ENCODE assay signal across 26 mouse cellular contexts in genomic region chr9:116415021-116415420, GRCm38 (mm10).
DNase-seq lines count a peak whose midpoint lies in the region; TF ChIP-seq lines count a peak whose summit lies in the region.
"Had no signal": no experiment of that assay in that cellular context is flagged by ENCODE, and none has a peak within 500 bp of the region (broad histone marks: within the 10 kb centered on the region; RNA-seq: fewer than 3 reads in every experiment).

No protein-coding gene starts in this region.

- no peaks in the 10 kb centered on the region for H3K79me2 ChIP-seq in heart, adult 2 months (replicated peaks; ENCODE audit: control insufficient read depth, insufficient read depth, low read length)

- DNase-seq in heart, adult 8-10 months (ENCODE audit: low spot score) = peak; percentile 9
- no peak for DNase-seq in heart, adult 2 months
- peak; percentile 34 for DNase-seq in heart, postnatal 4 days
- no peak for DNase-seq in heart, embryonic 10.5 days (ENCODE audit: low spot score)
- peak; percentile 11 for DNase-seq in lung, postnatal 10 days
- no peak for DNase-seq in lung, adult 2 months
- DNase-seq in skeletal muscle tissue, adult 2 months (ENCODE audit: low read depth, low spot score) = peak; percentile 13
- DNase-seq: adrenal gland, adult 2 months; adrenal gland, postnatal 14 days; cerebellum, adult 11-12 months; cerebellum, adult 8-10 months; cerebellum, postnatal 10 days; cerebellum, postnatal 36 days; embryo, embryonic 11 days; gastrocnemius, postnatal 10 days; gastrocnemius, postnatal 36 days had no signal

- TF ChIP-seq EP300 in heart, adult 2 months (IDR thresholded peaks at IDR 0.05; ENCODE audit: insufficient read depth, low read depth, low read length) = no peak

- no peak for TF ChIP-seq POLR2A in heart, adult 2 months (IDR thresholded peaks at IDR 0.05; ENCODE audit: insufficient read depth, low read depth, low read length)
- TF ChIP-seq POLR2A in lung, adult 2 months (IDR thresholded peaks at IDR 0.05; ENCODE audit: borderline replicate concordance, extremely low read depth, low read depth, low read length) = no peak

- H3K9ac ChIP-seq in heart, adult 2 months (ENCODE audit: low read depth, low read length) = no peak overlapping the region
- H3K9ac ChIP-seq: embryonic facial prominence, embryonic 13.5 days; forebrain, embryonic 12.5 days; forebrain, embryonic 15.5 days; heart, embryonic 15.5 days; hindbrain, embryonic 12.5 days; hindbrain, embryonic 15.5 days had no signal

- H3K9me3 ChIP-seq in heart, embryonic 10.5 days = no peaks in the 10 kb centered on the region
- H3K9me3 ChIP-seq: embryonic facial prominence, embryonic 10.5 days; embryonic facial prominence, embryonic 13.5 days; forebrain, embryonic 12.5 days; forebrain, embryonic 15.5 days; heart, embryonic 15.5 days; hindbrain, embryonic 12.5 days; hindbrain, embryonic 15.5 days had no signal

- no peak overlapping the region for H3K27ac ChIP-seq in heart, adult 2 months
- no peak overlapping the region for H3K27ac ChIP-seq in heart, embryonic 10.5 days
- H3K27ac ChIP-seq: embryonic facial prominence, embryonic 10.5 days; embryonic facial prominence, embryonic 13.5 days; forebrain, embryonic 12.5 days; forebrain, embryonic 15.5 days; heart, embryonic 15.5 days; hindbrain, embryonic 12.5 days; hindbrain, embryonic 15.5 days had no signal

- intact Hi-C loops in heart, adult 2 months (cut with DNase I) = no loop called here

- H3K36me3 ChIP-seq in heart, adult 2 months (ENCODE audit: control insufficient read depth, insufficient read depth, low read length) = no peaks in the 10 kb centered on the region; the same call in 1 of the 2 replicates
- no peaks in the 10 kb centered on the region for H3K36me3 ChIP-seq in heart, embryonic 10.5 days
- H3K36me3 ChIP-seq: embryonic facial prominence, embryonic 10.5 days; embryonic facial prominence, embryonic 13.5 days; forebrain, embryonic 12.5 days; forebrain, embryonic 15.5 days; G1E; heart, embryonic 15.5 days; hindbrain, embryonic 12.5 days; hindbrain, embryonic 15.5 days had no signal

- TF ChIP-seq CTCF in heart, adult 2 months (IDR thresholded peaks at IDR 0.05) = no peak
- no peak for TF ChIP-seq CTCF in lung, adult 2 months (IDR thresholded peaks at IDR 0.05; ENCODE audit: insufficient read depth, low read length)

- H3K4me3 ChIP-seq in heart, adult 2 months = no peak overlapping the region
- no peak overlapping the region for H3K4me3 ChIP-seq in heart, embryonic 10.5 days
- H3K4me3 ChIP-seq in lung, adult 2 months (replicated peaks; ENCODE audit: extremely low read depth, low read depth, low read length) = no peak overlapping the region
- H3K4me3 ChIP-seq: embryonic facial prominence, embryonic 10.5 days; embryonic facial prominence, embryonic 13.5 days; erythroblast, embryonic 14.5 days; forebrain, embryonic 12.5 days; forebrain, embryonic 15.5 days; heart, embryonic 15.5 days; hindbrain, embryonic 12.5 days; hindbrain, embryonic 15.5 days had no signal

- no peaks in the 10 kb centered on the region for H3K27me3 ChIP-seq in heart, adult 2 months (ENCODE audit: control insufficient read depth, insufficient read depth, low read length)
- H3K27me3 ChIP-seq in heart, embryonic 10.5 days (ENCODE audit: insufficient read depth, poor library complexity, severe bottlenecking) = no peaks in the 10 kb centered on the region
- H3K27me3 ChIP-seq: CH12.LX; embryonic facial prominence, embryonic 13.5 days; forebrain, embryonic 12.5 days; forebrain, embryonic 15.5 days; heart, embryonic 15.5 days; hindbrain, embryonic 12.5 days; hindbrain, embryonic 15.5 days had no signal

- H3K4me1 ChIP-seq in heart, adult 2 months (ENCODE audit: control insufficient read depth, insufficient read depth, low read length) = peaks cover 7% of the 10 kb centered on the region
- no peaks in the 10 kb centered on the region for H3K4me1 ChIP-seq in heart, embryonic 10.5 days
- no peaks in the 10 kb centered on the region for H3K4me1 ChIP-seq in lung, adult 2 months (ENCODE audit: control insufficient read depth, insufficient read depth, low read length)
- H3K4me1 ChIP-seq: embryonic facial prominence, embryonic 10.5 days; embryonic facial prominence, embryonic 13.5 days; forebrain, embryonic 12.5 days; forebrain, embryonic 15.5 days; heart, embryonic 15.5 days; hindbrain, embryonic 12.5 days; hindbrain, embryonic 15.5 days had no signal

- 10% methylated on average over 4 of the region's 4 CpGs for WGBS in heart, adult 2 months
- WGBS in heart, embryonic 10.5 days = 53% methylated on average over 4 of the region's 4 CpGs
- WGBS in lung, adult 2 months = 33% methylated on average over 4 of the region's 4 CpGs

Comparison
In these comparisons a context has a peak if more than half of its experiments do, and no peak if none do; other contexts are left out.
1. DNase-seq: peak in heart, adult 8-10 months (single experiment), heart, postnatal 4 days (single experiment), lung, postnatal 10 days (single experiment) and skeletal muscle tissue, adult 2 months (single experiment); none in heart, adult 2 months (0 of 2), heart, embryonic 10.5 days (single experiment) and lung, adult 2 months (single experiment).